Mouse (Mus musculus): ENCODE results near the gene Ildr1.

Gene Ildr1

DNA sequence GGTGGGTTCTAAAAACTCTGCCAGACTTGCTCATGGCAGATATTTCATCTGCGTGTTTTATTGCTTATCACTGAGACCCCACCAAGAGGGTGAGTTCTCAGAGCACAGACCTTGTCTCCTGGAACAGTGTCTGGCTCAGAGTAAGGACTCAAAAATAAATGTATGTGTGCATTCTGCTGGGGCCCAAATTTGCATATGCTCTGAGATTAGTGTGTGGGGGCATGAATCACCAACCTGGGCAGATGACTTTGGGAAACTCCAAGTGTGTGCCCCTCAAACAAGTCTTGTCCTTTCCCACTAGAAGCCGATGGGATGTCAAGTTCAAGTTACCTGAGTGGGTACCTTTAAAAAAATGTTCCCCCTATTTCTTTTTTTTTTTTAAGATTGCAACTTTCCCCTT lies 6.7 kb downstream of the Ildr1 start:
- no peak for DNase-seq (ENCODE audit: low spot score in 2 of 2)

- DNase-seq (ENCODE audit: low spot score in 2 of 2): peak in 1 of 2 experiments; percentile 59
Measured at GRCm38 (mm10) chr16:36707702-36708423, 14.1 kb downstream of the Ildr1 start.

DNA sequence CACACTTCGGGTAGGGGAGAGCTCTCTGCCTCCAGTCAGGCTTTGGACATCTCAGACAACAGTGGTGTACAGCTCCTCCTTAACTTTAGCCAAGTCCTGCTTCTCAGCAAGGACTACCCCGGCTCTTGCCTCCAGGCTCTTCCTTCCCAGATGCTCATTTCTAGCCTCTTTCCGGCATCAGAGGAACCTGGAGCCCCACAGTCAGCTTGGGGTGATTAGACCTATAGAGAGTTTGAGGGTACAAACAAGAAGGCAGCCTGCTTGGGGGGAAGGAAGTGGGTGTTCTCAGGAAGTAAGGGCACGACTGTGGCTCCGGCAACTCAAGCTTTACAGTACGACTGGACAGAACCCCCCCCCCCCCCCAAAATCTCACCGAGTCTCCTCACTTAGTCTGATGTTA lies 15.0 kb downstream of the Ildr1 start:
- DNase-seq (ENCODE audit: low spot score in 2 of 2): no peak

- DNase-seq (ENCODE audit: low spot score in 2 of 2): no peak
Measured at GRCm38 (mm10) chr16:36709405-36709804, 15.6 kb downstream of the Ildr1 start.

GRCm38 (mm10) chr16:36710794-36711193 lies 17.0 kb downstream of the Ildr1 start:
- DNase-seq (ENCODE audit: low spot score in 2 of 2): no peak

DNA sequence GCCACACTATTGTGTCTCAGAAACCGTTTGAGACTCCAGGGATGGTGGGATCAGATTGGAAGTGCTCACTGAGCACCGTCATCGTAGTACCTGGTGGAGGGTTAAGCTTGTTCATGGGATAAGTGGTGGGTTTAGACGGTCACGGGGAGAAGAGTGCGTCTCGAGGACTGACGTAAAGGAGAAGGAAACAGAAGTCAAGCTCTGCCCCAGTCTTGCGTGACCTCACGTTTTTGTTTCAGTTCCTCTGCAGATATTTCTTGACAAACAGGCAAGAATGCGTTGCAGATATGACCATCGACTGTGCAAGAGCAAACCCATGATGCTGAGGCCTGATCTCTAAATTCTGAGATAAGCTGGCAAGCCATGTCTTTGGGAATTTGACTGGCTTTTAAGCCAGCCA lies 18.0 kb downstream of the Ildr1 start:
- no peak for DNase-seq (ENCODE audit: low spot score in 2 of 2)

- no peak for DNase-seq (ENCODE audit: low spot score in 2 of 2)
Measured at GRCm38 (mm10) chr16:36717481-36717880, 23.7 kb downstream of the Ildr1 start.

- no peak for DNase-seq (ENCODE audit: low spot score in 2 of 2)
Measured at GRCm38 (mm10) chr16:36718637-36719036, 24.9 kb downstream of the Ildr1 start.

DNA sequence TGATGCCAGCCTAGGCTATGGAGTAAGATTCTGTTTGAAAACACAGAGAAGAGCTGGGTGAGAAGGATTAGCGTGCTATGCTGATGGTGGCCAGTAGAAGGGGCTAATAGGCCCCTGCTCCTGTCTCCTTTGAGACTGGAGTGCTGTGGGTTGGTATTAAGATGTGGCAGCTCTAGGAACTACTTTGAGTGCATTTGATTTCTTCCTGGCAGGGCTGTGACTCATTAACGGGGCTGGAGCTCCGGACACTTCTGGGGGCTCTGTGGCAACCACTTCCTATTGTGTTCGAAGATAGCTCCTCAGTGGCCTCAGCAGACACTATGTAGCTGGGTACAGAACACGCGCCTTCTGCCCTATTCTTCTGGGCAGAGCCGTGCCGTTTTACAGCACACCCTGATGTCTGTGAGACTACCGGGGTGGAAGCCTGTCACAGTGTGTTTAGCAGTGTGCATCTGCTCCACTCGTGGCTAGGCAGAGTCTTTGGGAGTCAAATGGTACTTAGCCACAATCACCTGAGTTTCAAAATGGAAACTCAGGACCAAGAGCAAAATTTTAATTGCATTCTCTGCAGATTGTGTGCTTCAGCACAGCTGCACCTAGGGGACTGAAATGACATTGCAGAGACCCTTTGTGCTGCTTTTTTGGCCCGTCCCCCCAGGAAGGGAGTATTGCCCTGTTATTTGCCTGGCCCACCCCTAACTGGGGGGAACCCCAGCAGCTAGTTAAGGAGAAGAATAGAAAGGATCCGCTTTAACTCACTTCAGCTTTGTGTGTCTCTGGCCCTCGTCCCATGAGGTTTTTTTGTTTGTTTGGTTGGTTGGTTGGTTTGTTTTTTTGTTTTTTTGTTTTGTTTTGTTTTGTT lies 26.6 kb downstream of the Ildr1 start:
- DNase-seq (ENCODE audit: low spot score in 2 of 2): no peak

DNA sequence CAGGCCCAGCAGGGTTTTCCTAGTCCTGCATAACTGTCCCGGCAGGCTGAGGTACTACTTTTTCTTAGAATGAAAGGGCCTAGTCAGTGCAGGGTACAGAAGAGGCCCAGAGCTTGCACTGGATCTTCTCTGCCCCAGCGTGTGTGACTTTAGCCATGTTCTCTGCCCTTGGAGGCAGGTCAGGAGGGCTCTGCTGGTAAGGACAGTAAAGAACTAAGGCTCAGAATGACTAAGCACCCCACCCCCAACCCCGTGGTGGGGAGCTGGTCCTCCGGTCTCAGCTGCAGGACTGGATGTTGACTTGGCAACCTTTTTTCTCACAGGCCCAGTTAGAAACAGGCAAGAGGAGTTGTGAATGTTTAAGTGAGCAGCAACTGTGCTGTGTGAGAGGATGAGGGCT lies 29.0 kb downstream of the Ildr1 start:
- DNase-seq (ENCODE audit: low spot score in 2 of 2): no peak

- no peak for DNase-seq (ENCODE audit: low spot score in 2 of 2)
Measured at GRCm38 (mm10) chr16:36723880-36724443, 30.2 kb downstream of the Ildr1 start.

DNA sequence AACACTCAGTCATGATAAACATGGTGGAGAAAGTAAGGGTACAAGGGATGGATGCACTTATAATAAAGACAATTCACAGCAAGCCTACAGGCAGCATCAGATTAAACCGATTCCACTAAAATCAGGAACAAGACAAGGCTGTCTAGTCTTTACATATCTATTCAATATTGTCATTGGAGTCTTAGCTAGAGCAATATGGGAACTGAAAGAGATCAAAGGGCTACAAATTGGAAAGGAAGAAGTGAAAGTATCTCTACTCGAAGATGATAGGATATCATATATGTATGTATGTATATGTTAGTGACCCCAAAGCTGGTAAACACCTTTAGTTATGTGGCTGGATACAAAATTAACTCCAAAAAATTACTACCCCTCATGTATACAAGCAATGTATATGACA lies 35.2 kb downstream of the Ildr1 start:
- DNase-seq (ENCODE audit: low spot score in 2 of 2): no peak

DNA sequence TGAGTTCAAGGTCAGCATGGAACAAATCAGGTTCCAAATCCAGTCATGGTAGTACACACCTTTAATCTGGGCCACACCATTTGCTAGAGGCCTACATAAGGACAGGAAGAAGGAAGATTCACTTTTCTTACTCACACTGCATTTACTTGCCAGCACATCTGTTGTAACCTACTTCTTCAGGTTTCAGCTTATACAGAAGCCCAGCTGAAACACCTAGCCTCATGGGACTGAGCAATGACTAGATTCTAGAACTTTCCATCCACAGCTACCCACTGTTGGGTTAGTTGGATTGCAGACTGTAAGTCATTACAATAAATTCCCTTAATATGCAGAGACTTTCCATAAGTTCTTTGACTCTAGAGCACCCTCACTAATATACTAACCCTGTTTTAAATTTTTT lies 38.8 kb downstream of the Ildr1 start:
- no peak for DNase-seq (ENCODE audit: low spot score in 2 of 2)

DNA sequence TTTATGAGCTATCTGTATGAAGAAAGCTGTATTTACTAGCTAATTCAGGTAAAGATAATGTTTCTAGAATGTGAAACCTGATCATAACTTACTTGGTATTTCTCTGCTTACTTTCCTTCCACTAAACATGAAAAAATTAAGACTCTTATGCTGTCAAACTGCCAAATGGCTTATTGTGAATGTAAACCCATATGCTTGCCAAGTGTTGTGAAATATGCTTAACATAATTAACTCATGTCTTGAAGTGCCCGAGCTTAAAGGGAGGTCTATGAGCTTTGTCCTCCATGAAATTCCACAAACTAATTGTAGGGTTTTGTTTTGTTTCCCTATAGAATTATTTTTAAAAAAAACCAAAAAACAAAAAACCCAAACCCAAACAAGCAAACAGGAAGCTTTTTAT lies 40.0 kb downstream of the Ildr1 start:
- no peak for DNase-seq (ENCODE audit: low spot score in 2 of 2)

DNA sequence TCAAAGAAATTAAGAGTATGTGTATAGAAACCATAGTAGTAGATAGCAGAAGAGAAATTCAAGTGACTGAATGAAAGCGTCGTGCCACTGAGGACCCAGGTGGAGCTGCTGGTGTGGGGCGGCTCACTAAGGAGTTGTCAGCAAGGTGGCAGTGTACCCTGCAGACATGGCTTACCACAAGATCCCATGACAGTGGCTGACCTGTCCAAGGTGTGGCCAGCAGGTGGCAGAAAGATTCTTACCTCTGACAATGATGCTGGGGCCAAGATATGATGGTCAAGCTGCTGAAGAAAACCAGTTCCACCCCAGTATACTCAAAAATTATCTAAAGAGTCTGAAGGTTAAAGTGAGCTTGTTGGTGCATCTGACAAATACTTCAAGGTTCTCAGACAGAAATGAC lies 41.6 kb downstream of the Ildr1 start:
- DNase-seq (ENCODE audit: low spot score in 2 of 2): no peak

DNA sequence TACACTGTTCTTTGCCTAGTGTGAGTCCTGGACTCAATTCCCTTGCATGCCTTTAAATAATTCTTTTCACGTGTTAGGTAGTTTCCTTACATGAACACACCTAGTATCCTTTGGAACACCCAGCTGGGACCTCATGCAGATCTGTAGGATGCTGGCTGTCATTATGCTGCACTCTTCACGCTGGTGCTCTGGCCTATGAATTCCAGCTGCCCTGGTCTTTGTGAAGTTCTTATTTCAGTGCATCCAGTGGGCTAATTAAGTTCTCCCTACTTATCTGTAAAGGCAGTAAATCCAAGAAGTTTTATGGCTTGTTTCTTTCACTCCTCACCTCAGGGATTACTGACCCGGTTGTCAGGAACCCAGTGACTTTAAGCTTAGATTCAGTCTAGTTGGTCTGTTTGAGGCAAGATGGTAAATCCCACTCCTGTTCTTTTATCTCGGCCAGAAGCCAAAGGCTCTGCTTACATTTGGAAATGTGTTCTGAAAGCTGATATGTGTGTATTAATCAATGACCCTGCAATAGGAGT lies 45.7 kb downstream of the Ildr1 start:
- no peak for DNase-seq (ENCODE audit: low spot score in 2 of 2)

DNA sequence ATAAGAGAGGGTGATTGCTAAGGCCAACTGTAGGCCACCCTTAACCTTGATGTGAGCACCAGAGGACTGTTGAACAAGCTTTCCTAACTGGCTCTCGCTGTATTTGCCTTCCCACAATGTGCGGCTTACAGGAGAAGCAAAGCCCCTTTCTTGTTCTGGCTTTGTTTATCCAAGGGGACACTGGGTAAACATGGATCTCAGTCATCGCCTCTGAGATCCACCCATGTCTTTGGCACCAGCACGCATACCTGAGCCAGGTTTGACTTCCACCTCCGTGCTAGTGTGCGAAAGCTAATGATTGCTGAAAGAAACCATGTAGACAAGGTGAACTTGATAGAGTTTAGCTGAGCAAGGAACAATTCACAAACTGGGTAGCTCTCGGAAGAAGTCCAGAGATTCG lies 49.8 kb downstream of the Ildr1 start:
- no peak for DNase-seq (ENCODE audit: low spot score in 2 of 2)

DNA sequence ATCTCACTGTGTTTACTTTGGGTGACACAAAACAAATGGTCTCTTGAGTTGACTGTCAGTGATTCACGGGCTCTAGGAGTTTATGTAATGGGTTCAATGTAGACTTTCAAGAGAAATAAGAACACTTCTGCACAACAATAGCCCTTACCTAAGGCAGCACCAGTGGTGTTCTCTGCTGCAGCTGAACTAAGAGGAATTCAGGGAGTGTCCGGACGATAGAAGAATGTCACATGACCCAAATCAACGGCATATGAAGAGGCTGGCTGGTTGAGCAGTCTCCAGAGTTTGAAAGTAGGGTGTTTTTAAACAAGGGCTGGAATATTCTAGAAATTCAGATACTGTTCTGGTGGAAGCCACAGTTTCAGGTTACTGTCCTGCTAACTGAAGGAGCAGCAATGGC lies 53.3 kb downstream of the Ildr1 start:
- no peak for DNase-seq (ENCODE audit: low spot score in 2 of 2)

DNA sequence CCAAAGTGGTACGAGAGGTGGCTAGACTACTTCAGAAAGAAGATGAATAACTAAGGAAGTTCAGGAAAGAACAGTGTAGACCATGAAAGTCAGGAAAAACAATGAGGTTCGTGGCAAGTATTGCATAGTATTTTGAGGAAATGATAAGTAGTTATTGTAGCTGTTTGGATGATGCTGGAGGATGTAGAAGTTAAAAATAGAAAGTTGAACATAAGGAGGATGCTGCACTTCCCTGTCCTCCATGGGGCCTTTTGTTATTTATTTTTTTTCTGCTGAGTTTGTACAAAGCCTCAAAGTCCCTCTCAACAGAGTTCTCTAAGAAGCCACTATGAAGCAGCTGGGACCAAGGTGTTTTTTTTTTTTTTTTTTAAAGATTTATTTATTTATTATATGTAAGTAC lies 54.0 kb downstream of the Ildr1 start:
- DNase-seq (ENCODE audit: low spot score in 2 of 2): no peak

DNA sequence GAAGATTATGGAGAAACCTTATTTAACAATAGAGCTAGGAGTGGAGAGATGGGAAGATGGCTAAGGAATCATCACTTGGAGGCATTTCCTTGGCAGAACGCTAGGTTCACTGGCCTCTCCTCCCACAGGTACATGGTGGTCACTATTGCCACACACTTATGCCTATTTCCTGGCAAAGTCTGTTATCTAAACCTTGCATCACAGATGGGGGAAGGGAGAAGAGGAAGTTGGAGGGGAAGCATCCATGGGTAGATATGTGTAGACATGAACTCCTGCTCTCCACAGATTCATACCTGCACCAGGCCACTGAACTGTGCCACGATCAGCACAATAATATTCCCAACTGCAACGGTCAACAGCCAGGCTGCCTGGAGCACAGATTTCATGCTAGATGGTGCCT lies 58.2 kb downstream of the Ildr1 start:
- no peak for DNase-seq (ENCODE audit: low spot score in 2 of 2)

DNA sequence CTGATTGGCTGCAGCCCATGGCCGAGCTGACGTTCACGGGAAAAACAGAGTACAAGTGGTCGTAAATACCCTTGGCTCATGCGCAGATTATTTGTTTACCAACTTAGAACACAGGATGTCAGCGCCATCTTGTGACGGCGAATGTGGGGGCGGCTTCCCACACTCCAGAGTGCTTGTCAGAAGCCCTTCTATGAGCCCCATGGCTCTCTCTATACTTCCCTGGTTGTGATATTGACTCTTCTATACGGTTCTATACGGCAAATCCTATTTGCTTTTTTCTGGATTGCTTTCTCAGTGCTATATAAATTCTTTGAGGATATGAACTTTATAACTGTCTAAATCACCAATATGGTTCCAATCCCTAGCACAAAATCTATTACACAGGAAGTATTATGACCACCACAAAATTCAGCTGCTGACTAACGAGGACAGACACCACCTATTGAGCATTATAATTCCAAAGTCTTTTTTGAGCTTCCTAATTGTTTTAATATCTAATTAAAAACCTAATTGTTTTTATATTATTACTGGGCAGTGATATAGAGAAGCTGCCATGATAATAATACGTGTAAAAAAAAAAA lies 76.5 kb downstream of the Ildr1 start:
- no peak for DNase-seq (ENCODE audit: low spot score in 2 of 2)

- no peak for DNase-seq (ENCODE audit: low spot score in 2 of 2)
Measured at GRCm38 (mm10) chr16:36770830-36771229, 77.1 kb downstream of the Ildr1 start.

All from urinary bladder, adult 18-20 months (tissue).